Mouse (Mus musculus) small intestine, adult 2 months (tissue): Measurements from ENCODE around the gene Osbpl11.

Experiments used
- CTCF ChIP-seq: fragments of 200-500 bp; IDR thresholded peaks from 2 replicates; pipeline ENCODE4 v1.5.1; 2012; ENCODE audit warnings: low read depth, mild to moderate bottlenecking, control low read depth, inconsistent platforms, low read length, moderate library complexity, mixed read lengths; ENCODE audit not compliant: insufficient replicate concordance, insufficient read length; ENCODE audit errors: extremely low read depth
- POLR2A ChIP-seq: fragments of 200-500 bp; IDR thresholded peaks from 2 replicates; pipeline ENCODE4 v1.6.1; 2012; ENCODE audit warnings: low read depth, mild to moderate bottlenecking, control low read depth, inconsistent platforms, low read length, moderate library complexity

DNA sequence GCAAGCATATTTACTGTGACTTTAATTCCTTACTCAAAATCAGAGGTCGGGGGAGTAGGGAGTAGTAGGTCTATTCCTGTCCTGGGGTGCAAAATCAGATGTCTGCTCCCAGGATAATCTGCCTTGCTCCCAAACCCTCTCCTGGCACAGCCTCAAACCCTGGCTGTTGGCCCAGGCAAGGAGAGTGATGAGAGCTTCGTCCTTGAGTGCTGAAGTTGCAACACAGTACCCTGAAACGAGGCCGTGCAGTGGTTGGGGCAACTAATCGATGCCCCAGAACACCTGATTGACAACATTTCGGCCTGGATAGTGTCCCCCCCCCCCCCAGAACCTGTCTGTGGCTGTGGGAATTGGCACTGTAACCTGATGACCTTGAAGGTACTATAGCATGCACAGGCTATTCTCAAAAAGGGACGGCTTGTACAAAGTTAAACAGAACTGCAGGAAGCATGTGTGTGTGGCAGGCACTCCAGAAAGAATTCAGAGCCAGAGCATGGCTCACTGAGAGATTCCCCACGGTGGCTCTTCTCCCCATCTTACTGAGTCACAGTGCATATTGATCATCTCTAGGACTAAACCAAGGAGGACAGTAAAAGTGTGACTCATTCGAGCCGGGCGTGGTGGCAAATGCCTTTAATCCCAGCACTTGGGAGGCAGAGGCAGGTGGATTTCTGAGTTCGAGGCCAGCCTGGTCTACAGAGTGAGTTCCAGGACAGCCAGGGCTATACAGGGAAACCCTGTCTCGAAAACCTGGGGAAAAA lies 21.4 kb upstream of the Osbpl11 start:
- TF ChIP-seq CTCF, result no peak
- TF ChIP-seq POLR2A, result no peak
